Mouse (Mus musculus) forebrain, embryonic 11.5 days (tissue): ENCODE data around the gene Slc9a5. TPM values are rescaled to one million over a fixed set of nuclear protein-coding genes. Genes with fewer than 3 reads are reported as not detected.

ENCODE experiments used
- microRNA counts: library from miRNA; unstranded; fragments of <30 nt; microRNA quantifications from one replicate; lab custom pipeline; 2015
- microRNA-seq: library from miRNA; unstranded; fragments of <30 nt; microRNA quantifications from one replicate; pipeline ENCODE4, GENCODE M21; 2016; ENCODE audit not compliant: insufficient number of aligned reads
- polyA plus RNA-seq: library from polyadenylated mRNA; unstranded; fragments of >200 nt; fragmentation: Nextera tagmentation; extraction: Ambion mirVana; gene quantifications from 2 replicates; pipeline ENCODE4 v1.2.1, GENCODE M21; 2014

Slc9a5 gene
- polyA plus RNA-seq, 1 experiment from 2014 or later, result 7.7 TPM

MicroRNAs within 50 kb of the gene (microRNA counts, 519-probe panel; counts per million panel counts)
- microRNA mmu-miR-328 (lab: Ali Mortazavi, UCI), result 2,995 counts per million, percentile 9 among the panel's probes with 10 or more counts

Small RNAs within 50 kb of the gene (microRNA-seq; reads per million reads assigned to microRNA genes)
- gene Gm27320 (not detected), gene Mir328 (244 reads per million, percentile 48 among the genes with 10 or more reads in this experiment)

Other genes with a start within 250 kb of the Slc9a5 start
- gene Ces4a, start 217.0 kb upstream of the Slc9a5 start, polyA plus RNA-seq, result not detected in 2 replicates
- gene Cbfb, start 178.2 kb upstream of the Slc9a5 start, polyA plus RNA-seq, result 63.3 and 67.9 TPM in 2 replicates
- gene D230025D16Rik, start 123.7 kb upstream of the Slc9a5 start, polyA plus RNA-seq, result 26.3 and 29.7 TPM in 2 replicates
- gene B3gnt9, start 93.7 kb upstream of the Slc9a5 start, polyA plus RNA-seq, result 2.9 and 4.3 TPM in 2 replicates
- 12.0 and 12.5 TPM in 2 replicates for gene Tradd, start 84.2 kb upstream of the Slc9a5 start, polyA plus RNA-seq
- 0.53 and 0.69 TPM in 2 replicates for gene Fbxl8, start 84.2 kb upstream of the Slc9a5 start, polyA plus RNA-seq
- not detected in 2 replicates for gene Hsf4, start 79.0 kb upstream of the Slc9a5 start, polyA plus RNA-seq
- gene Nol3, start 72.7 kb upstream of the Slc9a5 start, polyA plus RNA-seq, result 1.6 and 2.1 TPM in 2 replicates
- 23.4 and 30.3 TPM in 2 replicates for gene 4931428F04Rik, start 59.0 kb upstream of the Slc9a5 start, polyA plus RNA-seq
- 10.3 TPM in 2 replicates for gene Exoc3l, start 52.7 kb upstream of the Slc9a5 start, polyA plus RNA-seq
- gene E2f4, start 51.2 kb upstream of the Slc9a5 start, polyA plus RNA-seq, result 122 and 135 TPM in 2 replicates
- gene Elmo3, start 43.2 kb upstream of the Slc9a5 start, polyA plus RNA-seq, result 2.4 and 2.6 TPM in 2 replicates
- gene Lrrc29, start 22.6 kb upstream of the Slc9a5 start, polyA plus RNA-seq, result 2.0 TPM in 2 replicates
- 80.7 and 85.0 TPM in 2 replicates for gene Tmem208, start 22.5 kb upstream of the Slc9a5 start, polyA plus RNA-seq
- gene Fhod1, start 890 bp upstream of the Slc9a5 start, polyA plus RNA-seq, result 2.2 and 2.5 TPM in 2 replicates
- 1.3 and 1.5 TPM in 2 replicates for gene Plekhg4, start 24.4 kb downstream of the Slc9a5 start, polyA plus RNA-seq
- not detected in 2 replicates for gene Kctd19, start 64.7 kb downstream of the Slc9a5 start, polyA plus RNA-seq
- 1.2 and 1.4 TPM in 2 replicates for gene Lrrc36, start 64.7 kb downstream of the Slc9a5 start, polyA plus RNA-seq
- 36.1 and 37.7 TPM in 2 replicates for gene Tppp3, start 122.7 kb downstream of the Slc9a5 start, polyA plus RNA-seq
- gene Zdhhc1, start 148.1 kb downstream of the Slc9a5 start, polyA plus RNA-seq, result 20.2 and 24.6 TPM in 2 replicates
- 13.5 and 13.6 TPM in 2 replicates for gene Hsd11b2, start 169.9 kb downstream of the Slc9a5 start, polyA plus RNA-seq
- gene Atp6v0d1, start 217.2 kb downstream of the Slc9a5 start, polyA plus RNA-seq, result 99.2 and 108 TPM in 2 replicates